ENCODE assay signal across 23 mouse cellular contexts in the genomic region with DNA sequence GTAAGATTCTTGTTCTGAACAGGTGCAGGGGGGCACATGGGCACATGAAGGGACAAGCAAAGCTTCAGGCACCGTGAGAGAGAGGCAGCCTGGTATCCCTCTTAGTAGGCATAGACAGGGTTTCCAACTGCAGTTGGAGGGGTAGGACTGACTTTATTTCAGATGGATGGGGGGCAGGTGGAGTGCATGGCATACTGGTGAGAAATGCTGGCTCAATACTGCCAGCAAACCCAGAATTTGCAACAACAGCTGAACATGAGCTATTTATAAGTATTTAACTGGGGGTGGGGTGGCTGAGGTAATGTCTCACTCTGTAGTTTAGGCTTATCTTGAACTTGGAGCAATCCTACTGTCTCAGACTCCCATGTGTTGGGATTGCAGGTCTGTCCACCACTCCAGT. TPM values are rescaled to one million over a fixed set of nuclear protein-coding genes. Genes with fewer than 3 reads are reported as not detected.
DNase-seq lines count a peak whose midpoint lies in the region; TF ChIP-seq lines count a peak whose summit lies in the region.
"Had no signal": no experiment of that assay in that cellular context is flagged by ENCODE, and none has a peak within 500 bp of the region (broad histone marks: within the 10 kb centered on the region; RNA-seq: fewer than 3 reads in every experiment).

No protein-coding gene starts in this region.

- no peak overlapping the region for H3ac ChIP-seq in myocyte (ENCODE audit: control insufficient read depth, insufficient read length)

- no peak for TF ChIP-seq POLR2A in spleen, adult 2 months (IDR thresholded peaks at IDR 0.05; ENCODE audit: low read depth, low read length)
- no peak for TF ChIP-seq POLR2A in myocyte (IDR thresholded peaks at IDR 0.05; ENCODE audit: insufficient read length, low read depth)

- H3K36me3 ChIP-seq in spleen, adult 2 months (ENCODE audit: control insufficient read depth, insufficient read depth, low read length), result no peaks in the 10 kb centered on the region
- H3K36me3 ChIP-seq in myocyte (ENCODE audit: control insufficient read depth, insufficient read depth), result no peaks in the 10 kb centered on the region
- H3K36me3 ChIP-seq: G1E had no signal

- peak; percentile 33 for DNase-seq in layer of hippocampus, adult 9-11 months
- DNase-seq in layer of hippocampus, postnatal 36 days, result no peak
- no peak for DNase-seq in spleen, adult 2 months (ENCODE audit: low read depth in 1 of 2, low spot score in 2 of 2)
- no peak for DNase-seq in spleen, postnatal 36 days (ENCODE audit: low spot score in 2 of 2)
- DNase-seq in left cerebral cortex, postnatal 25 days (ENCODE audit: low spot score in 2 of 2), result no peak
- DNase-seq: adrenal gland, adult 2 months; adrenal gland, adult 8-10 months; adrenal gland, postnatal 10 days; adrenal gland, postnatal 14 days; adrenal gland, postnatal 25 days; adrenal gland, postnatal 36 days; B cell, adult 2 months; cerebellum, adult 11 months; cerebellum, adult 11-12 months; cerebellum, adult 18-20 months had no signal

- H3K4me1 ChIP-seq in spleen, adult 2 months (ENCODE audit: control insufficient read depth, insufficient read depth, insufficient read length), result no peaks in the 10 kb centered on the region

- H3K4me3 ChIP-seq in spleen, adult 2 months (ENCODE audit: extremely low read depth, insufficient read depth, insufficient read length), result no peak overlapping the region
- no peak overlapping the region for H3K4me3 ChIP-seq in myocyte

- no peaks in the 10 kb centered on the region for H3K27me3 ChIP-seq in spleen, adult 2 months (ENCODE audit: control insufficient read depth, insufficient read depth, low read length)
- peaks cover 18% of the 10 kb centered on the region for H3K27me3 ChIP-seq in myocyte (ENCODE audit: control insufficient read depth, insufficient read depth, insufficient read length)
- H3K27me3 ChIP-seq: CH12.LX, Patski had no signal

- H3K79me2 ChIP-seq in myocyte (ENCODE audit: control insufficient read depth, insufficient read depth), result no peaks in the 10 kb centered on the region

- H3K4me2 ChIP-seq in myocyte (ENCODE audit: low read depth), result peak overlapping the region; percentile 28

- TF ChIP-seq CTCF in spleen, adult 2 months (IDR thresholded peaks at IDR 0.05; ENCODE audit: extremely low read depth, insufficient read depth, insufficient read length, insufficient replicate concordance), result no peak

- WGBS in spleen, adult 2 months, result 90% methylated on average over 1 of the region's 1 CpGs

- intact Hi-C loops in left cerebral cortex, postnatal 25 days (cut with DNase I), result no loop called here

- peak overlapping the region; percentile 27; the same call in 1 of the 2 replicates for H3K27ac ChIP-seq in spleen, adult 2 months (ENCODE audit: insufficient read depth, low read length)

TF ChIP-seq in myocyte, 11 proteins besides CTCF, POLR2A, EP300 and RAD21:
- TF ChIP-seq TCF3 (IDR thresholded peaks at IDR 0.05; ENCODE audit: insufficient read length, low read depth) (peak; percentile 73), USF1 (IDR thresholded peaks at IDR 0.05; ENCODE audit: low read depth) (no peak), SRF (IDR thresholded peaks at IDR 0.05; ENCODE audit: control insufficient read depth, insufficient read length, low read depth) (no peak), E2F4 (IDR thresholded peaks at IDR 0.05; ENCODE audit: insufficient read depth) (no peak), REST (IDR thresholded peaks at IDR 0.05; ENCODE audit: insufficient read depth, insufficient read length) (no peak), CEBPB (IDR thresholded peaks at IDR 0.05; ENCODE audit: insufficient read depth, poor library complexity, severe bottlenecking) (no peak), MAX (IDR thresholded peaks at IDR 0.05; ENCODE audit: low read depth) (no peak), TCF12 (IDR thresholded peaks at IDR 0.05; ENCODE audit: insufficient read depth, poor library complexity, severe bottlenecking) (peak; percentile 73), MYOD1 (IDR thresholded peaks at IDR 0.05; ENCODE audit: control insufficient read depth in 1 of 3, insufficient read length in 2 of 3, low read depth in 2 of 3) (peak; percentile 95 to 98 (median 96)), MYOG (IDR thresholded peaks at IDR 0.05; ENCODE audit: control insufficient read depth in 1 of 3, insufficient read depth in 1 of 3, insufficient read length in 2 of 3, low read depth in 2 of 3) (peak in 2 of 3 experiments; percentile 87 to 90), POLR2AphosphoS2 (IDR thresholded peaks at IDR 0.05; ENCODE audit: insufficient read length, low read depth) (no peak)
TF ChIP-seq in myocyte: peak in this region for 4.

RNA-seq across cellular contexts. Expression of gene Il2rb, which starts 8.9 kb away (rescaled TPM):
- total RNA-seq in layer of hippocampus, postnatal 36 days (2021), result under 1 TPM; 0.17 to 0.18 TPM
- polyA plus RNA-seq in spleen, adult 2 months (2012; rRNA removed), result 63.5 and 84.1 TPM in 2 replicates
- 0.67 TPM for polyA plus RNA-seq in myocyte (2012; fragmentation: generic; extraction: Trizol)
- under 1 TPM in 1 of 2 experiments, not detected in 1; 0.23 TPM for total RNA-seq in left cerebral cortex, postnatal 25 days (2021)
- polyA plus RNA-seq: G1E had no signal

RNA-seq across cellular contexts. Expression of gene C1qtnf6, which starts 27.2 kb away (rescaled TPM):
- 1 to 10 TPM; 3.5 to 4.4 TPM for total RNA-seq in layer of hippocampus, postnatal 36 days (2021)
- 22.9 and 23.6 TPM in 2 replicates for polyA plus RNA-seq in spleen, adult 2 months (2012; rRNA removed)
- polyA plus RNA-seq in myocyte (2012; fragmentation: generic; extraction: Trizol), result 66.2 TPM
- total RNA-seq in left cerebral cortex, postnatal 25 days (2021), result 1 to 10 TPM; 3.2 to 3.3 TPM
- polyA plus RNA-seq: G1E had no signal

RNA-seq across cellular contexts. Expression of gene Tmprss6, which starts 35.6 kb away (rescaled TPM):
- total RNA-seq in layer of hippocampus, postnatal 36 days (2021), result 1 to 10 TPM; 3.7 to 5.0 TPM
- polyA plus RNA-seq in spleen, adult 2 months (2012; rRNA removed), result 0.21 and 0.35 TPM in 2 replicates
- 0.08 TPM for polyA plus RNA-seq in myocyte (2012; fragmentation: generic; extraction: Trizol)
- total RNA-seq in left cerebral cortex, postnatal 25 days (2021), result 1 to 10 TPM in 1 of 2 experiments, not detected in 1; 1.4 TPM
- polyA plus RNA-seq: activated CD4-positive, CD25-positive, alpha-beta regulatory T cell, adult 4 months; CD4-positive, CD25-positive, alpha-beta regulatory T cell, adult 4 months; G1E had no signal

RNA-seq across cellular contexts. Expression of gene Sstr3, which starts 40.5 kb away (rescaled TPM):
- total RNA-seq in layer of hippocampus, postnatal 36 days (2021), result 10 to 100 TPM; 21.6 to 25.1 TPM
- 0.26 TPM in 1 of 2 replicates, not detected in the other for polyA plus RNA-seq in spleen, adult 2 months (2012; rRNA removed)
- not detected for polyA plus RNA-seq in myocyte (2012; fragmentation: generic; extraction: Trizol)
- 10 to 100 TPM; 19.8 to 22.0 TPM for total RNA-seq in left cerebral cortex, postnatal 25 days (2021)
- total RNA-seq: CH12.LX, MEL had no signal
- polyA plus RNA-seq: activated CD4-positive, CD25-positive, alpha-beta regulatory T cell, adult 4 months; C2C12; CD4-positive, CD25-positive, alpha-beta regulatory T cell, adult 4 months; G1E had no signal
